Mouse (Mus musculus) CH12.LX (cell line): ENCODE results near the gene Mtr. TPM values are rescaled to one million over a fixed set of nuclear protein-coding genes. Genes with fewer than 3 reads are reported as not detected.
A peak's percentile ranks its signal among the peaks of the same experiment; 100 is the strongest.

Experiments
- DNase-seq: peaks from one replicate; pipeline ENCODE4 v3.0.0-alpha.2; 2013; ENCODE audit errors: extremely low read depth
- H3K27ac ChIP-seq: 2 replicates; pipeline ENCODE4 v1.5.1; 2012; ENCODE audit warnings: low read depth, mild to moderate bottlenecking, control low read depth, moderate library complexity; ENCODE audit not compliant: insufficient read depth
- H3K27me3 ChIP-seq: replicated peaks from 2 replicates; pipeline ENCODE3; 2012; ENCODE audit warnings: inconsistent platforms
- H3K36me3 ChIP-seq, 2 experiments: replicated peaks in 1 of 2; 2 replicates each; pipeline versions ENCODE3 to v1.6.1; 2012; ENCODE audit warnings: inconsistent platforms in 1 of 2, low read length in 1 of 2, mild to moderate bottlenecking in 1 of 2, mixed read lengths in 1 of 2, moderate library complexity in 1 of 2; ENCODE audit not compliant: control insufficient read depth in 1 of 2, insufficient read depth in 1 of 2
- H3K4me1 ChIP-seq, 2 experiments: 2 replicates each; pipeline ENCODE4 v1.6.1; 2012; ENCODE audit warnings: inconsistent platforms in 1 of 2, moderate library complexity in 1 of 2; ENCODE audit not compliant: insufficient read depth in 2 of 2, control insufficient read depth in 1 of 2
- H3K4me2 ChIP-seq: 2 replicates; pipeline ENCODE4 v1.6.1; 2012; ENCODE audit warnings: low read depth, mild to moderate bottlenecking, control low read depth; ENCODE audit not compliant: poor library complexity, insufficient read depth, severe bottlenecking
- H3K4me3 ChIP-seq, 3 experiments: fragments of 150-350 bp in 1 of 3; sonication (generic) in 1 of 3; replicated peaks in 1 of 3; 2 replicates each; pipeline versions ENCODE3 to v1.5.1; 2011 to 2012; ENCODE audit warnings: low read depth in 2 of 3, low read length in 2 of 3, mild to moderate bottlenecking in 2 of 3, moderate library complexity in 2 of 3, control low read depth in 1 of 3, improper control_type of control experiment in 1 of 3, inconsistent platforms in 1 of 3, mixed read lengths in 1 of 3; ENCODE audit not compliant: poor library complexity in 1 of 3
- H3K79me2 ChIP-seq: replicated peaks from 2 replicates; pipeline ENCODE4 v1.6.1; 2012; ENCODE audit warnings: mild to moderate bottlenecking, moderate library complexity; ENCODE audit not compliant: control insufficient read depth, poor library complexity, insufficient read depth, severe bottlenecking; ENCODE audit errors: extremely low read depth
- H3K9ac ChIP-seq: 2 replicates; pipeline ENCODE4 v1.6.1; 2012; ENCODE audit warnings: low read depth, mild to moderate bottlenecking, control low read depth, moderate library complexity; ENCODE audit not compliant: insufficient read depth
- H3K9me3 ChIP-seq: replicated peaks from 2 replicates; pipeline ENCODE3; 2012; ENCODE audit warnings: low read length, inconsistent platforms, mixed read lengths
- BHLHE40 ChIP-seq: IDR thresholded peaks from 2 replicates; pipeline ENCODE4 v1.6.1; 2011; ENCODE audit warnings: mild to moderate bottlenecking, low read depth, low read length, improper control_type of control experiment
- CHD1 ChIP-seq: IDR thresholded peaks from 2 replicates; pipeline ENCODE4 v1.6.1; 2012; ENCODE audit warnings: low read depth, low read length, improper control_type of control experiment, inconsistent platforms
- CHD2 ChIP-seq: IDR thresholded peaks from 2 replicates; pipeline ENCODE4 v1.6.1; 2011; ENCODE audit warnings: low read length, improper control_type of control experiment
- ETS1 ChIP-seq: conservative IDR thresholded peaks from 2 replicates; pipeline ENCODE4 v1.6.1; 2012; ENCODE audit warnings: low read depth, mild to moderate bottlenecking, inconsistent platforms, low read length, improper control_type of control experiment, moderate library complexity
- GABPA ChIP-seq: IDR thresholded peaks from 2 replicates; pipeline ENCODE4 v1.6.1; 2012; ENCODE audit warnings: low read depth, low read length, improper control_type of control experiment, inconsistent platforms; ENCODE audit not compliant: insufficient replicate concordance
- HCFC1 ChIP-seq: IDR thresholded peaks from 2 replicates; pipeline ENCODE4 v1.6.1; 2012; ENCODE audit warnings: low read depth, mild to moderate bottlenecking, inconsistent platforms, low read length, improper control_type of control experiment
- IRF4 ChIP-seq: IDR thresholded peaks from 2 replicates; pipeline ENCODE4 v1.6.1; 2014; ENCODE audit warnings: low read depth, mild to moderate bottlenecking, inconsistent platforms, low read length, improper control_type of control experiment
- JUN ChIP-seq: IDR thresholded peaks from 2 replicates; pipeline ENCODE4 v1.6.1; 2011; ENCODE audit warnings: low read depth, mild to moderate bottlenecking, low read length, improper control_type of control experiment, moderate library complexity; ENCODE audit not compliant: insufficient read depth
- JUND ChIP-seq: conservative IDR thresholded peaks from 2 replicates; pipeline ENCODE4 v1.6.1; 2011; ENCODE audit warnings: low read depth, low read length, improper control_type of control experiment
- KAT2A ChIP-seq: IDR thresholded peaks from 2 replicates; pipeline ENCODE4 v1.6.1; 2012; ENCODE audit warnings: low read length, improper control_type of control experiment, inconsistent platforms; ENCODE audit not compliant: insufficient replicate concordance
- MAFK ChIP-seq: IDR thresholded peaks from 2 replicates; pipeline ENCODE4 v1.6.1; 2011; ENCODE audit warnings: low read length, improper control_type of control experiment; ENCODE audit not compliant: insufficient replicate concordance
- MAX ChIP-seq: IDR thresholded peaks from 2 replicates; pipeline ENCODE4 v1.6.1; 2011; ENCODE audit warnings: low read length, improper control_type of control experiment
- NELFE ChIP-seq: IDR thresholded peaks from 2 replicates; pipeline ENCODE4 v1.6.1; 2011; ENCODE audit warnings: low read depth, low read length, improper control_type of control experiment
- POLR2A ChIP-seq: IDR thresholded peaks from 2 replicates; pipeline ENCODE4 v1.6.1; 2011; ENCODE audit warnings: low read depth, mild to moderate bottlenecking, improper control_type of control experiment, low read length
- RAD21 ChIP-seq: IDR thresholded peaks from 2 replicates; pipeline ENCODE4 v1.6.1; 2011; ENCODE audit warnings: low read depth, mild to moderate bottlenecking, low read length, improper control_type of control experiment, moderate library complexity
- RCOR1 ChIP-seq: conservative IDR thresholded peaks from 2 replicates; pipeline ENCODE4 v1.6.1; 2012; ENCODE audit warnings: low read depth, mild to moderate bottlenecking, inconsistent platforms, low read length, improper control_type of control experiment
- SMC3 ChIP-seq: IDR thresholded peaks from 2 replicates; pipeline ENCODE4 v1.6.1; 2011; ENCODE audit warnings: low read depth, low read length, improper control_type of control experiment
- TBP ChIP-seq: conservative IDR thresholded peaks from 2 replicates; pipeline ENCODE4 v1.6.1; 2011; ENCODE audit warnings: low read depth, low read length, improper control_type of control experiment
- TCF12 ChIP-seq: IDR thresholded peaks from 2 replicates; pipeline ENCODE4 v1.6.1; 2014; ENCODE audit warnings: low read depth, mild to moderate bottlenecking, inconsistent platforms, low read length, improper control_type of control experiment
- UBTF ChIP-seq: IDR thresholded peaks from 2 replicates; pipeline ENCODE4 v1.6.1; 2012; ENCODE audit warnings: low read depth, mild to moderate bottlenecking, inconsistent platforms, low read length, improper control_type of control experiment, moderate library complexity
- ZC3H11A ChIP-seq: IDR thresholded peaks from 2 replicates; pipeline ENCODE4 v1.6.1; 2012; ENCODE audit warnings: low read depth, mild to moderate bottlenecking, inconsistent platforms, low read length, improper control_type of control experiment
- ZKSCAN1 ChIP-seq: IDR thresholded peaks from 2 replicates; pipeline ENCODE4 v1.6.1; 2012; ENCODE audit warnings: low read depth, inconsistent platforms, low read length, improper control_type of control experiment, borderline replicate concordance
- ZNF384 ChIP-seq: IDR thresholded peaks from 2 replicates; pipeline ENCODE4 v1.6.1; 2012; ENCODE audit warnings: low read depth, low read length, improper control_type of control experiment, inconsistent platforms
- dilution Hi-C: fragments of 300-500 bp; cut with MboI; formaldehyde crosslinking; loops from 2 replicates; pipeline ENCODE4 v1.14.3; 2020; ENCODE audit warnings: low sequenced_read_pairs; ENCODE audit not compliant: extremely low pct_unique_long_range_greater_than_20kb, extremely low pct_ligation_motif_present
- in situ Hi-C: fragments of 300-500 bp; cut with MboI; formaldehyde crosslinking; loops from 3 replicates; pipeline ENCODE4 v1.14.3; 2019; ENCODE audit warnings: low sequenced_read_pairs, low pct_ligation_motif_present, low pct_unique_long_range_greater_than_20kb, mixed read lengths
- polyA plus RNA-seq: library from polyadenylated mRNA; unstranded; fragments of >175 nt; gene quantifications from 2 replicates; pipeline ENCODE4 v1.2.1, GENCODE M21; 2012; ENCODE audit warnings: low read depth; ENCODE audit not compliant: insufficient read length
- total RNA-seq, 2 experiments: library from RNA; depleted of rRNA; stranded (reverse); fragments of 300-350 nt in 1 of 2; fragments of >200 nt in 1 of 2; gene quantifications; 2 replicates each; pipeline ENCODE4 v1.2.3; 2012 to 2014

Mtr gene
- total and polyA plus RNA-seq, 3 experiments: 13.2 to 28.6 (median 22.0) TPM

GRCm38 (mm10) chr13:12255911-12256705 is 1.8 kb downstream of the Mtr start:
- in situ Hi-C loops (no loop called here), dilution Hi-C loops (no loop called here)
- peaks cover 0 to 19% of the 10 kb centered on the region in 2 experiments; a peak in 2 of 4 replicates for H3K4me1 ChIP-seq
- H3K9me3 ChIP-seq: peaks cover 7% of the 10 kb centered on the region
- H3K27me3 ChIP-seq: no peaks in the 10 kb centered on the region
- peaks cover 5 to 28% of the 10 kb centered on the region in 2 experiments for H3K36me3 ChIP-seq
- TF ChIP-seq ETS1 (no peak), KAT2A (no peak), CHD1 (no peak), BHLHE40 (no peak), GABPA (no peak), RCOR1 (no peak), ZC3H11A (no peak), MAX (no peak), JUN (no peak), IRF4 (no peak), RAD21 (no peak), HCFC1 (no peak), CHD2 (no peak), ZKSCAN1 (no peak), NELFE (no peak), TCF12 (no peak), POLR2A (no peak), TBP (no peak)
- no peak overlapping the region for H3K27ac ChIP-seq
- H3K79me2 ChIP-seq: peaks cover 25% of the 10 kb centered on the region
- DNase-seq: no peak
- peak overlapping the region in 2 of 3 experiments; percentile 88 to 90 for H3K4me3 ChIP-seq
- H3K9ac ChIP-seq: peak overlapping the region; percentile 75
- peak overlapping the region; percentile 88; the same call in 1 of the 2 replicates for H3K4me2 ChIP-seq

- Histone ChIP-seq H3K27ac (no peak overlapping the region), H3K9me3 (no peaks in the 10 kb centered on the region), H3K4me2 (no peak overlapping the region), H3K4me3 (no peak overlapping the region), H3K36me3 (peaks cover 36 to 77% of the 10 kb centered on the region in 2 experiments), H3K79me2 (peaks cover 5% of the 10 kb centered on the region; the same call in 1 of the 2 replicates), H3K27me3 (no peaks in the 10 kb centered on the region), H3K9ac (no peak overlapping the region), H3K4me1 (peaks cover 0 to 7% of the 10 kb centered on the region in 2 experiments; a peak in 2 of 4 replicates)
- TF ChIP-seq TBP (no peak), ZC3H11A (no peak), MAX (no peak), RAD21 (no peak), ETS1 (no peak), NELFE (no peak), ZKSCAN1 (no peak), GABPA (no peak), SMC3 (no peak), KAT2A (no peak), ZNF384 (no peak), TCF12 (no peak), RCOR1 (no peak), MAFK (no peak), UBTF (no peak), JUND (no peak)
- dilution Hi-C loops (no loop called here), in situ Hi-C loops (no loop called here)
- DNase-seq: no peak
Observed at GRCm38 (mm10) chr13:12250496-12250895, 7.4 kb downstream of the Mtr start.
